Mouse (Mus musculus): Measurements from ENCODE around the gene Shcbp1l. TPM values are rescaled to one million over a fixed set of nuclear protein-coding genes. Genes with fewer than 3 reads are reported as not detected.
A peak's percentile ranks its signal among the peaks of the same experiment; 100 is the strongest.
"Not testable (repeated sequence)": the region's sequence is repeated elsewhere in the genome, so short reads cannot be mapped to it uniquely, and the experiment has no call there.

Gene Shcbp1l
- polyA plus RNA-seq, 1 experiment from 2014 or later = 0.21 TPM

- WGBS (ENCODE audit: insufficient replicate concordance) = 90% methylated on average over 5 of the region's 5 CpGs
- no peak overlapping the region for H3K4me2 ChIP-seq
- peaks cover 30% of the 10 kb centered on the region for H3K36me3 ChIP-seq (ENCODE audit: control insufficient read depth, insufficient read depth, low read length)
Measured at GRCm38 (mm10) chr1:153456137-153456536, 31.2 kb downstream of the Shcbp1l start.

GRCm38 (mm10) chr1:153461796-153462195 is 36.8 kb downstream of the Shcbp1l start:
- Histone ChIP-seq H3K36me3 (ENCODE audit: control insufficient read depth, insufficient read depth, low read length) (peaks cover 44% of the 10 kb centered on the region), H3K9ac (ENCODE audit: low read depth, low read length) (no peak overlapping the region), H3K4me3 (ENCODE audit: low read depth, low read length) (no peak overlapping the region), H3K4me2 (no peak overlapping the region), H3K9me3 (replicated peaks; ENCODE audit: control insufficient read depth, low read length) (no peaks in the 10 kb centered on the region), H3K27ac (ENCODE audit: low read depth, low read length) (no peak overlapping the region), H3K4me1 (ENCODE audit: control insufficient read depth, insufficient read depth, low read length) (no peaks in the 10 kb centered on the region), H3K27me3 (ENCODE audit: control insufficient read depth, insufficient read depth, low read length) (no peaks in the 10 kb centered on the region)
- WGBS (ENCODE audit: insufficient replicate concordance) = 85% methylated on average over 1 of the region's 1 CpGs
- no peak for ATAC-seq (replicated peaks; ENCODE audit: insufficient number of reproducible peaks, low FRiP score, low TSS enrichment)

More at GRCm38 (mm10) chr1:153456137-153456536, 31.2 kb downstream of the Shcbp1l start:
- ATAC-seq (replicated peaks; ENCODE audit: insufficient number of reproducible peaks, low FRiP score, low TSS enrichment) = no peak
- no peaks in the 10 kb centered on the region for H3K9me3 ChIP-seq (replicated peaks; ENCODE audit: control insufficient read depth, low read length)
- no peak overlapping the region for H3K4me3 ChIP-seq (ENCODE audit: low read depth, low read length)
- H3K27ac ChIP-seq (ENCODE audit: low read depth, low read length) = no peak overlapping the region
- H3K9ac ChIP-seq (ENCODE audit: low read depth, low read length) = no peak overlapping the region
- no peaks in the 10 kb centered on the region for H3K27me3 ChIP-seq (ENCODE audit: control insufficient read depth, insufficient read depth, low read length)
- no peaks in the 10 kb centered on the region for H3K4me1 ChIP-seq (ENCODE audit: control insufficient read depth, insufficient read depth, low read length)

- 94% methylated on average over 1 of the region's 1 CpGs for WGBS (ENCODE audit: insufficient replicate concordance)
- Histone ChIP-seq H3K4me1 (ENCODE audit: control insufficient read depth, insufficient read depth, low read length) (no peaks in the 10 kb centered on the region), H3K9ac (ENCODE audit: low read depth, low read length) (no peak overlapping the region), H3K27me3 (ENCODE audit: control insufficient read depth, insufficient read depth, low read length) (no peaks in the 10 kb centered on the region), H3K4me2 (no peak overlapping the region), H3K4me3 (ENCODE audit: low read depth, low read length) (no peak overlapping the region), H3K27ac (ENCODE audit: low read depth, low read length) (no peak overlapping the region), H3K36me3 (ENCODE audit: control insufficient read depth, insufficient read depth, low read length) (peaks cover 39% of the 10 kb centered on the region), H3K9me3 (replicated peaks; ENCODE audit: control insufficient read depth, low read length) (no peaks in the 10 kb centered on the region)
- no peak for ATAC-seq (replicated peaks; ENCODE audit: insufficient number of reproducible peaks, low FRiP score, low TSS enrichment)
Measured at GRCm38 (mm10) chr1:153479296-153479695, 54.3 kb downstream of the Shcbp1l start.

GRCm38 (mm10) chr1:153480386-153481024 is 55.5 kb downstream of the Shcbp1l start:
- Histone ChIP-seq H3K27ac (ENCODE audit: low read depth, low read length) (no peak overlapping the region), H3K4me2 (no peak overlapping the region), H3K9ac (ENCODE audit: low read depth, low read length) (no peak overlapping the region), H3K36me3 (ENCODE audit: control insufficient read depth, insufficient read depth, low read length) (peaks cover 34% of the 10 kb centered on the region), H3K4me3 (ENCODE audit: low read depth, low read length) (no peak overlapping the region), H3K27me3 (ENCODE audit: control insufficient read depth, insufficient read depth, low read length) (no peaks in the 10 kb centered on the region), H3K4me1 (ENCODE audit: control insufficient read depth, insufficient read depth, low read length) (peaks cover 8% of the 10 kb centered on the region), H3K9me3 (replicated peaks; ENCODE audit: control insufficient read depth, low read length) (no peaks in the 10 kb centered on the region)
- 47% methylated on average over 1 of the region's 1 CpGs for WGBS (ENCODE audit: insufficient replicate concordance)
- no peak for ATAC-seq (replicated peaks; ENCODE audit: insufficient number of reproducible peaks, low FRiP score, low TSS enrichment)

- Histone ChIP-seq H3K27me3 (ENCODE audit: control insufficient read depth, insufficient read depth, low read length) (no peaks in the 10 kb centered on the region), H3K27ac (ENCODE audit: low read depth, low read length) (no peak overlapping the region), H3K9ac (ENCODE audit: low read depth, low read length) (no peak overlapping the region), H3K4me2 (no peak overlapping the region), H3K36me3 (ENCODE audit: control insufficient read depth, insufficient read depth, low read length) (peaks cover 34% of the 10 kb centered on the region), H3K9me3 (replicated peaks; ENCODE audit: control insufficient read depth, low read length) (no peaks in the 10 kb centered on the region), H3K4me1 (ENCODE audit: control insufficient read depth, insufficient read depth, low read length) (peaks cover 11% of the 10 kb centered on the region), H3K4me3 (ENCODE audit: low read depth, low read length) (no peak overlapping the region)
- no peak for ATAC-seq (replicated peaks; ENCODE audit: insufficient number of reproducible peaks, low FRiP score, low TSS enrichment)
- 43% methylated on average over 1 of the region's 1 CpGs for WGBS (ENCODE audit: insufficient replicate concordance)
Measured at GRCm38 (mm10) chr1:153481025-153481412, 56.1 kb downstream of the Shcbp1l start.

- Histone ChIP-seq H3K9ac (ENCODE audit: low read depth, low read length) (0 out of 2 replicates have a peak overlapping the region, but pooled peaks have one; percentile 12), H3K27me3 (ENCODE audit: control insufficient read depth, insufficient read depth, low read length) (no peaks in the 10 kb centered on the region)
Measured at GRCm38 (mm10) chr1:153485201-153485796, 60.3 kb downstream of the Shcbp1l start.

GRCm38 (mm10) chr1:153486120-153486519 is 61.2 kb downstream of the Shcbp1l start:
- H3K27ac ChIP-seq (ENCODE audit: low read depth, low read length); ATAC-seq (replicated peaks; ENCODE audit: insufficient number of reproducible peaks, low FRiP score, low TSS enrichment); H3K36me3 ChIP-seq (ENCODE audit: control insufficient read depth, insufficient read depth, low read length); H3K9me3 ChIP-seq (replicated peaks; ENCODE audit: control insufficient read depth, low read length); H3K27me3 ChIP-seq (ENCODE audit: control insufficient read depth, insufficient read depth, low read length): not testable (repeated sequence)
- Histone ChIP-seq H3K9ac (ENCODE audit: low read depth, low read length) (peak overlapping the region; percentile 100), H3K4me2 (peak overlapping the region; percentile 68), H3K4me1 (ENCODE audit: control insufficient read depth, insufficient read depth, low read length) (peaks cover 12% of the 10 kb centered on the region), H3K4me3 (ENCODE audit: low read depth, low read length) (peak overlapping the region; percentile 100)
- WGBS (ENCODE audit: insufficient replicate concordance) = 9% methylated on average over 6 of the region's 6 CpGs

More at GRCm38 (mm10) chr1:153485201-153485796, 60.3 kb downstream of the Shcbp1l start:
- H3K4me3 ChIP-seq (ENCODE audit: low read depth, low read length) = peak overlapping the region; percentile 24
- H3K27ac ChIP-seq (ENCODE audit: low read depth, low read length) = no peak overlapping the region
- no peak for ATAC-seq (replicated peaks; ENCODE audit: insufficient number of reproducible peaks, low FRiP score, low TSS enrichment)
- H3K4me1 ChIP-seq (ENCODE audit: control insufficient read depth, insufficient read depth, low read length) = peaks cover 12% of the 10 kb centered on the region
- H3K4me2 ChIP-seq = peak overlapping the region; percentile 68
- H3K9me3 ChIP-seq (replicated peaks; ENCODE audit: control insufficient read depth, low read length) = no peaks in the 10 kb centered on the region
- WGBS (ENCODE audit: insufficient replicate concordance) = 61% methylated on average over 2 of the region's 2 CpGs
- H3K36me3 ChIP-seq (ENCODE audit: control insufficient read depth, insufficient read depth, low read length) = peaks cover 11% of the 10 kb centered on the region

GRCm38 (mm10) chr1:153486767-153487499 is 62.0 kb downstream of the Shcbp1l start:
- no peaks in the 10 kb centered on the region for H3K9me3 ChIP-seq (replicated peaks; ENCODE audit: control insufficient read depth, low read length)
- no peaks in the 10 kb centered on the region for H3K36me3 ChIP-seq (ENCODE audit: control insufficient read depth, insufficient read depth, low read length)
- H3K4me2 ChIP-seq = peak overlapping the region; percentile 68
- peak overlapping the region; percentile 100 for H3K4me3 ChIP-seq (ENCODE audit: low read depth, low read length)
- H3K27ac ChIP-seq (ENCODE audit: low read depth, low read length) = peak overlapping the region; percentile 89
- under 1% methylated on average over 64 of the region's 64 CpGs for WGBS (ENCODE audit: insufficient replicate concordance)
- peak; percentile 71 for ATAC-seq (replicated peaks; ENCODE audit: insufficient number of reproducible peaks, low FRiP score, low TSS enrichment)
- peaks cover 12% of the 10 kb centered on the region for H3K4me1 ChIP-seq (ENCODE audit: control insufficient read depth, insufficient read depth, low read length)
- H3K27me3 ChIP-seq (ENCODE audit: control insufficient read depth, insufficient read depth, low read length) = no peaks in the 10 kb centered on the region
- H3K9ac ChIP-seq (ENCODE audit: low read depth, low read length) = peak overlapping the region; percentile 100

Data from heart, embryonic 11.5 days (tissue).